Mouse (Mus musculus) ES-E14 (cell line): ENCODE results near the gene Cd84. TPM values are rescaled to one million over a fixed set of nuclear protein-coding genes. Genes with fewer than 3 reads are reported as not detected.

Experiments used
- DNase-seq: peaks from one replicate; pipeline ENCODE4 v3.0.0-alpha.2; 2013; ENCODE audit warnings: low read depth, low spot score
- H3K27ac ChIP-seq: 2 replicates; pipeline ENCODE4 v1.5.1; 2012; ENCODE audit warnings: low read depth, mild to moderate bottlenecking, low read length, moderate library complexity, mixed read lengths; ENCODE audit not compliant: poor library complexity, insufficient read depth, severe bottlenecking
- H3K36me3 ChIP-seq: 2 replicates; pipeline ENCODE4 v1.6.1; 2012; ENCODE audit warnings: mild to moderate bottlenecking, low read length, moderate library complexity, mixed read lengths; ENCODE audit not compliant: control insufficient read depth, poor library complexity, insufficient read depth, severe bottlenecking
- H3K4me1 ChIP-seq, 2 experiments: fragments of 150-350 bp in 1 of 2; sonication (generic) in 1 of 2; 2 replicates each; pipeline ENCODE4 v1.6.1; 2012; ENCODE audit warnings: low read length in 2 of 2, mild to moderate bottlenecking in 1 of 2, mixed read lengths in 1 of 2; ENCODE audit not compliant: control insufficient read depth in 2 of 2, insufficient read depth in 2 of 2, poor library complexity in 1 of 2
- H3K4me3 ChIP-seq, 2 experiments: fragments of 150-350 bp in 1 of 2; sonication (generic) in 1 of 2; 2 replicates each; pipeline ENCODE4 v1.5.1; 2012; ENCODE audit warnings: low read length in 2 of 2, low read depth in 1 of 2, mild to moderate bottlenecking in 1 of 2, mixed read lengths in 1 of 2; ENCODE audit not compliant: insufficient read depth in 1 of 2, poor library complexity in 1 of 2, severe bottlenecking in 1 of 2
- H3K9ac ChIP-seq: 2 replicates; pipeline ENCODE4 v1.6.1; 2012; ENCODE audit warnings: low read depth, mild to moderate bottlenecking, low read length, mixed read lengths; ENCODE audit not compliant: poor library complexity, insufficient read depth, severe bottlenecking
- H3K9me3 ChIP-seq: fragments of 150-350 bp; sonication (generic); 2 replicates; pipeline ENCODE4 v1.6.1; 2012; ENCODE audit warnings: low read depth, mild to moderate bottlenecking, low read length; ENCODE audit not compliant: control insufficient read depth, insufficient read depth
- CHD2 ChIP-seq: IDR thresholded peaks from 2 replicates; pipeline ENCODE4 v1.6.1; 2014; ENCODE audit warnings: mild to moderate bottlenecking, low read depth, low read length, inconsistent platforms
- HCFC1 ChIP-seq: IDR thresholded peaks from 2 replicates; pipeline ENCODE4 v1.6.1; 2012; ENCODE audit warnings: low read length, inconsistent platforms, borderline replicate concordance; ENCODE audit not compliant: insufficient read depth
- MAFK ChIP-seq: IDR thresholded peaks from 2 replicates; pipeline ENCODE4 v1.6.1; 2014; ENCODE audit warnings: mild to moderate bottlenecking, low read depth, low read length, inconsistent platforms; ENCODE audit not compliant: insufficient read depth
- ZC3H11A ChIP-seq: IDR thresholded peaks from 2 replicates; pipeline ENCODE4 v1.6.1; 2012; ENCODE audit warnings: low read depth, mild to moderate bottlenecking, inconsistent platforms, low read length, borderline replicate concordance
- ZNF384 ChIP-seq: IDR thresholded peaks from 2 replicates; pipeline ENCODE4 v1.6.1; 2012; ENCODE audit warnings: low read depth, low read length, inconsistent platforms
- in situ Hi-C, 2 experiments: fragments of 600-800 bp; cut with MboI; formaldehyde crosslinking; loops; one replicate each; pipeline ENCODE4 v1.15.1; 2025; ENCODE audit warnings: low sequenced_read_pairs in 2 of 2, inconsistent platforms in 1 of 2; ENCODE audit not compliant: unreplicated experiment in 2 of 2
- total RNA-seq: library from RNA; depleted of rRNA; stranded (reverse); fragments of 300-350 nt; gene quantifications from 2 replicates; pipeline ENCODE4 v1.2.3, GENCODE M21; 2012

The Cd84 gene
- total RNA-seq, 1 experiment = 0.09 TPM

GRCm38 (mm10) chr1:171826164-171826563 is 13.3 kb upstream of the Cd84 start:
- Histone ChIP-seq H3K36me3 (no peaks in the 10 kb centered on the region), H3K4me1 (no peaks in the 10 kb centered on the region), H3K27ac (no peak overlapping the region), H3K9ac (no peak overlapping the region), H3K4me3 (no peak overlapping the region), H3K9me3 (no peaks in the 10 kb centered on the region)
- TF ChIP-seq ZC3H11A = no peak
- TF ChIP-seq HCFC1 = no peak
- no peak for TF ChIP-seq CHD2
- no peak for TF ChIP-seq ZNF384
- no peak for TF ChIP-seq MAFK
- in situ Hi-C loops = loop anchor here in 1 of 2 experiments (10.0 kb wide), 1 partner anchor 169 kb away; no protein-coding TSS in a partner anchor
- DNase-seq = peak; percentile 25

GRCm38 (mm10) chr1:171827674-171828073 is 11.8 kb upstream of the Cd84 start:
- no peaks in the 10 kb centered on the region for H3K36me3 ChIP-seq
- no peak overlapping the region for H3K4me3 ChIP-seq
- no peak overlapping the region for H3K9ac ChIP-seq
- TF ChIP-seq ZNF384 (no peak), ZC3H11A (no peak), HCFC1 (no peak), CHD2 (no peak), MAFK (no peak)
- H3K9me3 ChIP-seq = no peaks in the 10 kb centered on the region
- H3K27ac ChIP-seq = no peak overlapping the region
- no peaks in the 10 kb centered on the region for H3K4me1 ChIP-seq
- in situ Hi-C loops = loop anchor here in 1 of 2 experiments (10.0 kb wide), 1 partner anchor 167 kb away; no protein-coding TSS in a partner anchor
- no peak for DNase-seq

DNA sequence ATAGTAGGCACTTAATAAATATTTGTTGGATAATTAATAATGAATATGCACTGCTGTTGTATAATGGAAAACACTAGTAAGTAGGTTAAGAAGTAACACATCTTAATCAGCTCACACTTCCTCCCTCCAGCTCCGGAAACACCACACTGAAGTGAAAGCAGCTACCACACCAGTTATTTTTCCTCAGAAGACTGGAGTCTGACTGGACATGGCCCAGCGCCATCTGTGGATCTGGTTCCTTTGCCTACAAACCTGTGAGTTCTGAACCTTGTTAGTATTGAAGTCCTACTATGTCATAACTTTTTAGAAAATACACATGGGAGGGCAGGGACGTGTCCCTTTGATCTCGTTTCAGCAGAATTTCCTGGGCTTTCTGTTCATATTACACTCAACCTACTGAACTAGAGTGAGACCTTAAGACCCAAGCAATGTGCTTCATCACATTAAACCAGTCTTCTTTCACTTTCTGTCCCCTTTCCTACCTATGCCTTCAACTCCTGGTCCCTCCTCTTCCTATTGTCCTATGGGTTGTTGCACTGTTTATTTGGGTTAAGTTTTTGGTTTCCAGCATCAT is 1.0 kb downstream of the Cd84 start:
- Histone ChIP-seq H3K27ac (no peak overlapping the region), H3K4me1 (no peaks in the 10 kb centered on the region), H3K4me3 (no peak overlapping the region), H3K9ac (no peak overlapping the region), H3K9me3 (0 out of 2 replicates have a peak, but pooled peaks cover 8% of the 10 kb centered on the region), H3K36me3 (no peaks in the 10 kb centered on the region)
- in situ Hi-C loops = no loop called here
- DNase-seq = no peak
- TF ChIP-seq ZNF384 (no peak), HCFC1 (no peak), MAFK (no peak), ZC3H11A (no peak), CHD2 (no peak)

DNA sequence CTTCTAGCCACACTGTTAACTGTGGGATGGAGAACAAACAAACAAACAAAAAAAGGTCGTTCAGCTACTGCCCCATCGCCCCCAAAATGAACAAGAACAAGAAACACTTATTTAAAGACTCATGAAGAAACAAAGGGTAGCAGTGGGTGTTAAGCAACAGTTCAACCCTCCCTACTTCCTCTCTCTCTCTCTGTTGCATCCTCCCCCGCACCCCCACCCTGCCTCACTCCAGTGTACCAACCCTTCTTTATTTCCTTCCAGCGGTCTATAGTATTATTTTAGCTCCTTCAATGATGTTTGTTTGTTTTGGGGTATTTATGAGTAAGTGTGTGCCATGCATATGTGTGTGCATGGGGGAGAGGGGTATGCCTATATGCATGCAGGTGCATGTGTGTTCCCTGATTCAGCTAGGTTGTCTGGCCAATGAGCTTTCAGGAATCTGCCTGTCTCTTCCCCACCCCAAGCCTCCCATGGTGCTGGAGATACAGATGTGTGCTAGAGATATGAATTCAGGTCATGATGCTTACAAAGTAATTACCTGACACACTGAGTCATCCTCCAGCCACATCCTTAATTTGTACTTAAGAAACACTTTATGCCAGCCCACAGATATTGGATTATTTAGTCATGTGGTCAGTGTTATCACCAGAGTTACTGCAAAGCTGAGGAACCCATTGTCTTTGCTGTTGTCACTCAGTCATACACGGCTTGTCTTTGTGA is 5.7 kb downstream of the Cd84 start:
- no peaks in the 10 kb centered on the region for H3K36me3 ChIP-seq
- no peaks in the 10 kb centered on the region for H3K9me3 ChIP-seq
- no peak for DNase-seq
- H3K9ac ChIP-seq = no peak overlapping the region
- H3K4me1 ChIP-seq = no peaks in the 10 kb centered on the region
- in situ Hi-C loops = no loop called here
- TF ChIP-seq CHD2 = no peak
- TF ChIP-seq ZNF384 = no peak
- TF ChIP-seq MAFK = no peak
- no peak for TF ChIP-seq ZC3H11A
- no peak for TF ChIP-seq HCFC1
- no peak overlapping the region for H3K27ac ChIP-seq
- H3K4me3 ChIP-seq = no peak overlapping the region
